Mouse (Mus musculus) G1E (cell line): Measurements from ENCODE around the gene Maea. TPM values are rescaled to one million over a fixed set of nuclear protein-coding genes. Genes with fewer than 3 reads are reported as not detected.

Experiments used
- ATAC-seq: 2 replicates; pipeline ENCODE4 v1.8.0; 2016; ENCODE audit warnings: mild to moderate bottlenecking; ENCODE audit not compliant: insufficient number of reproducible peaks, poor library complexity, low FRiP score, severe bottlenecking; ENCODE audit errors: extremely low read depth
- DNase-seq: peaks from one replicate; pipeline ENCODE4 v3.0.0; 2012; ENCODE audit warnings: low spot score
- H3K27me3 ChIP-seq: 2 replicates; pipeline ENCODE4 v1.6.1; 2012; ENCODE audit warnings: mild to moderate bottlenecking, low read length, inconsistent platforms; ENCODE audit not compliant: insufficient read depth
- H3K36me3 ChIP-seq: replicated peaks from 2 replicates; pipeline ENCODE3; 2012; ENCODE audit warnings: mild to moderate bottlenecking, inconsistent platforms
- H3K4me1 ChIP-seq: 2 replicates; pipeline ENCODE4 v1.6.1; 2012; ENCODE audit warnings: low read depth, low read length, inconsistent platforms, mixed read lengths; ENCODE audit not compliant: insufficient read depth
- H3K4me3 ChIP-seq: 2 replicates; pipeline ENCODE4 v1.5.1; 2012; ENCODE audit warnings: low read depth, mild to moderate bottlenecking, inconsistent platforms, low read length, moderate library complexity, mixed read lengths
- H3K9me3 ChIP-seq: replicated peaks from 2 replicates; pipeline ENCODE4 v1.6.1; 2012; ENCODE audit warnings: inconsistent platforms
- CTCF ChIP-seq: IDR thresholded peaks from 2 replicates; pipeline ENCODE4 v1.5.1; 2012; ENCODE audit warnings: low read depth, low read length, inconsistent platforms, mixed read lengths
- GATA1 ChIP-seq: IDR thresholded peaks from 2 replicates; pipeline ENCODE4 v1.6.1; 2012; ENCODE audit warnings: borderline replicate concordance, low read length, inconsistent platforms, mixed read lengths
- GATA2 ChIP-seq: IDR thresholded peaks from 2 replicates; pipeline ENCODE4 v1.6.1; 2012; ENCODE audit warnings: low read depth, low read length, inconsistent platforms, borderline replicate concordance
- POLR2AphosphoS5 ChIP-seq: IDR thresholded peaks from 2 replicates; pipeline ENCODE4 v1.6.1; 2012; ENCODE audit warnings: low read depth, low read length, inconsistent platforms; ENCODE audit not compliant: insufficient replicate concordance
- TAL1 ChIP-seq: conservative IDR thresholded peaks from 2 replicates; pipeline ENCODE4 v1.6.1; 2012; ENCODE audit warnings: low read depth, low read length, inconsistent platforms, mixed read lengths
- polyA plus RNA-seq: library from polyadenylated mRNA; stranded (reverse); fragments of >175 nt; gene quantifications from 2 replicates; pipeline ENCODE4 v1.2.3, GENCODE M21; 2012
- total RNA-seq, 2 experiments: library from RNA; stranded (forward) in 1 of 2; stranded (reverse) in 1 of 2; fragments of 200-1000 nt in 1 of 2; fragments of >200 nt in 1 of 2; fragmentation: Nextera tagmentation in 1 of 2; gene quantifications; 2 replicates each; pipeline ENCODE4 v1.2.3; 2014 to 2017

Gene Maea
- 41.7 and 42.7 TPM in 2 replicates for total RNA-seq (2014; fragmentation: Nextera tagmentation)
- total RNA-seq (2017): 264 and 288 TPM in 2 replicates
- polyA plus RNA-seq: 73.0 and 106 TPM in 2 replicates

- Histone ChIP-seq H3K4me1 (peaks cover 37% of the 10 kb centered on the region), H3K36me3 (peaks cover 36% of the 10 kb centered on the region), H3K27me3 (no peaks in the 10 kb centered on the region), H3K9me3 (peaks cover 14% of the 10 kb centered on the region), H3K4me3 (peak within 1 kb of the TSS; percentile 93)
- peak; percentile 96 for DNase-seq
- peak; percentile 99 for ATAC-seq
- TF ChIP-seq CTCF: no peak
- peak; percentile 67; the same call in 1 of the 2 replicates for TF ChIP-seq POLR2AphosphoS5
These were observed at the start of gene Maea for GRCm38 (mm10) chr5:33335273-33335976. Gene Maea, plus strand, starts transcription at chr5:33335509.

DNA sequence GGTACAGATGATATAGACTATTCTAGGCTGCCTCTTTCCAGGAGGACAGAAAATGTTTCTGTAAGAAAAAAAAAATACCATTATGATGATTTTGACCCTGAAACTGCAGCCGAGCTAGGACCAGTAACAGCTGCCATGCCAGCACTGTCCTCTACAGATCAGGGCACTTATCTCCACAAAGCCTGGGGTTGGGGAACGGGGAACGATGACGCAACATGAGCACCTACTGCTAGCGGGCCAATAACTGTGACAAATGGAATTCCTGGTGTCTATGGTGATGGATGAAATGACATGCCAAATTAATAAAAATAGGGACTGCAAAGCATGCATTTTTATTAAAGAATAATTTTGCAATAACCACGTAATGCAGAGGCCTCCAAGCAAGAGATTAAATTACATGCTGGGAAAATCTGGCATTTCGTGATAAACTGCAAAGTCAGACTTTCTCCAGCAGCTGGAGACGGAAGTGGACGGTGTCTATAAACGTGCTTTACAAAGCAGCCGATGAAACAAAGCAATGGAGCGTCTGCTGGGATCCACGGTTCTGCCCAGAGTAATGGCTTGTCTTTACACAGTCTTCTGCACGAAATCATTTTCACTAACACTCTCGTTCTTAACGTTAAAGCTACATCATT lies 41.4 kb upstream of the Maea start:
- H3K4me3 ChIP-seq: no peak overlapping the region
- no peaks in the 10 kb centered on the region; the same call in 1 of the 2 replicates for H3K4me1 ChIP-seq
- no peaks in the 10 kb centered on the region for H3K36me3 ChIP-seq
- ATAC-seq: no peak
- DNase-seq: no peak
- TF ChIP-seq GATA2 (no peak), GATA1 (no peak), TAL1 (no peak), POLR2AphosphoS5 (no peak), CTCF (no peak)
- no peaks in the 10 kb centered on the region for H3K9me3 ChIP-seq
- H3K27me3 ChIP-seq: peaks cover 51% of the 10 kb centered on the region

- Histone ChIP-seq H3K27me3 (peaks cover 42% of the 10 kb centered on the region), H3K4me1 (no peaks in the 10 kb centered on the region; the same call in 1 of the 2 replicates), H3K36me3 (no peaks in the 10 kb centered on the region), H3K4me3 (no peak overlapping the region), H3K9me3 (no peaks in the 10 kb centered on the region)
- DNase-seq: no peak
- no peak for ATAC-seq
- TF ChIP-seq CTCF: 0 out of 2 replicates have a peak, but pooled peaks have one; percentile 26
- no peak for TF ChIP-seq POLR2AphosphoS5
- TF ChIP-seq GATA2: no peak
These were observed 38.1 kb upstream of the Maea start for GRCm38 (mm10) chr5:33297164-33297563.

GRCm38 (mm10) chr5:33301801-33302200 lies 33.5 kb upstream of the Maea start:
- no peak for ATAC-seq
- DNase-seq: no peak
- H3K4me1 ChIP-seq: no peaks in the 10 kb centered on the region; the same call in 1 of the 2 replicates
- peaks cover 18% of the 10 kb centered on the region for H3K27me3 ChIP-seq
- no peaks in the 10 kb centered on the region for H3K9me3 ChIP-seq
- no peaks in the 10 kb centered on the region for H3K36me3 ChIP-seq
- H3K4me3 ChIP-seq: no peak overlapping the region
- no peak for TF ChIP-seq GATA2
- no peak for TF ChIP-seq TAL1

DNA sequence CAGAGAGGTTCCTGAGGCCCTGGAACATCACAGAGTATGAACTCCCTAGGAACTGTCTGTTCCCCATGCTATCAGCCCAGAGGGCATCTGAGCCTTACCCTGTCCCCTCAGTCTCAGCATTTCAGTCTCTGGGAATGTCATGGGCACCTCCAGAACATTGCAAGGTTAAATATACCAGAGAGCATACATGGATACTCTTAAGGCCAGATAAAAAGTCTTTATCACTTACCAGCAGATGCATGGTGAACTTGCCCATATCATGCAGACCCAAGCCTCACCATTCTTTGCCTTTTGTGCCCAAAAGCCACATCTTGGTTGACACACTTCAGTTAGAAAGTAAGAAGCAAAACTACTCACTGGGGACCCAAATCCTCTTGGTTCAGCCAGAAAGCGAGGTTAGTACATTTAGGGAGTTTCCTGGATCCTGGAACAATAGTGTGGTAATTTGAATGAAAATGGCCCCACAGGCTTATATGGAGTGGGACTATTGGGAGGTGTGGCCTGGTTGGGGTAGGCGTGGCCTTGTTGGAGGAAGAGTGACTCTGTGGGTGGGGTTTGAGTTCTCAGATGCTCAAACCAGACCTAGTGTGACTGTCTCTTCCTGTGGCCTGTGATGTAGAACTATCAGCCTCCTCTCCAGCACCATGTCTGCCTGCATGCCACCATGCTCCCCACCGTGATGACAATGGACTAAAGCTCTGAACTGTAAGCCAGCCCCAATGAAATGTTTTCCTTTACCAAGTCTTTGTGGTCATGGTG lies 24.4 kb upstream of the Maea start:
- no peak for ATAC-seq
- no peak for DNase-seq

DNA sequence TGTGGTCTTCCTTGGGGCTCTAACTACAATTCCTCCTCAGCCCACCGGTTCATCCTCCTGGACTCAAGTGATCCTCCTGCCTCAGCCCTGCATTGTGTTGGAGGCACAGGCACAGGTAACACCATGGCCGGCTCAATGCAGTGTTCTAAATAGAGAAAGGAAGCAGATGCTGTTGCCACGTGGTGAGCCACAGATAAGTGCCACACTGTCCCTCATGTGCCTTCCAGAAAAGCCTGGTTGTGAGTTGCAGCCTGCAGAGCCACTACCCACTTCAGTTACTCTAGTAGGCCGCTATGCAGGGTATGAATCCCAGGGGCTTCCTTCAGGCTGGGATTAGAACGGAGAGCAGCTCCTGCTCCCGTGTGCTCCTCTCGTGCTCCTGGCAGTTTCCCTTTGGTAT lies 23.1 kb upstream of the Maea start:
- ATAC-seq (no peak), DNase-seq (no peak)
- Histone ChIP-seq H3K4me3 (no peak overlapping the region), H3K9me3 (no peaks in the 10 kb centered on the region), H3K4me1 (peaks cover 2% of the 10 kb centered on the region; the same call in 1 of the 2 replicates), H3K27me3 (peaks cover 23% of the 10 kb centered on the region), H3K36me3 (no peaks in the 10 kb centered on the region)
- TF ChIP-seq POLR2AphosphoS5 (no peak), GATA1 (no peak), GATA2 (no peak), TAL1 (no peak), CTCF (no peak)

More for the DNA sequence above, 24.4 kb upstream of the Maea start:
- no peaks in the 10 kb centered on the region for H3K9me3 ChIP-seq
- H3K4me3 ChIP-seq: no peak overlapping the region
- TF ChIP-seq CTCF: no peak
- no peaks in the 10 kb centered on the region for H3K36me3 ChIP-seq
- peaks cover 2% of the 10 kb centered on the region; the same call in 1 of the 2 replicates for H3K4me1 ChIP-seq
- H3K27me3 ChIP-seq: peaks cover 15% of the 10 kb centered on the region
